Mouse (Mus musculus) heart, adult 18-20 months (tissue): ENCODE results near the gene Mgat5b. TPM values are rescaled to one million over a fixed set of nuclear protein-coding genes. Genes with fewer than 3 reads are reported as not detected.

ENCODE experiments used
- DNase-seq, 2 experiments: peaks; one replicate each; pipeline ENCODE4 v3.0.0; 2021 to 2022; ENCODE audit warnings: mixed read lengths in 1 of 2
- total RNA-seq, 2 experiments: library from RNA; stranded (reverse); gene quantifications; 2 replicates each; pipeline ENCODE4 v1.2.3; 2021

Mgat5b gene
- total RNA-seq, 2 experiments from 2014 or later: 0.10 to 0.15 TPM

- DNase-seq: no peak
Measured at GRCm38 (mm10) chr11:117035661-117036336, 117.1 kb downstream of the Mgat5b start.

Other genes with a start within 250 kb of the Mgat5b start
- gene St6galnac1, start 143.4 kb upstream of the Mgat5b start, total RNA-seq: not detected
- 10 to 100 TPM; 14.8 to 18.7 TPM for gene Mxra7, start 90.8 kb upstream of the Mgat5b start, total RNA-seq
- 10 to 100 TPM; 38.3 to 46.4 TPM for gene Mettl23, start 75.6 kb upstream of the Mgat5b start, total RNA-seq
- 10 to 100 TPM; 37.5 to 42.3 TPM for gene Jmjd6, start 75.4 kb upstream of the Mgat5b start, total RNA-seq
- 10 to 100 TPM; 30.7 to 33.7 TPM for gene Mfsd11, start 66.4 kb upstream of the Mgat5b start, total RNA-seq
- gene Srsf2, start 65.8 kb upstream of the Mgat5b start, total RNA-seq: 100 to 1,000 TPM in 1 of 2 experiments, 10 to 100 TPM in 1; 89.2 to 109 TPM
- gene Sec14l1, start 196.3 kb downstream of the Mgat5b start, total RNA-seq: 10 to 100 TPM; 86.8 to 98.2 TPM